Mouse (Mus musculus) midbrain, embryonic 11.5 days (tissue): Measurements from ENCODE around the gene Cyp2d9. TPM values are rescaled to one million over a fixed set of nuclear protein-coding genes. Genes with fewer than 3 reads are reported as not detected.
"Not testable (repeated sequence)": the region's sequence is repeated elsewhere in the genome, so short reads cannot be mapped to it uniquely, and the experiment has no call there.

Experiments
- ATAC-seq: fragments of 200-750 bp; cut with Nextera tagmentation; 2 replicates; pipeline ENCODE4 v1.8.0; 2017; ENCODE audit warnings: moderate TSS enrichment, moderate library complexity; ENCODE audit not compliant: low FRiP score
- DNase-seq: peaks from one replicate; pipeline ENCODE4 v3.0.0; 2015; ENCODE audit warnings: low spot score; ENCODE audit errors: missing footprints
- H3K27ac ChIP-seq: fragments of 300-500 bp; sonication (generic); 2 replicates; pipeline ENCODE4 v1.5.1; 2014; ENCODE audit warnings: low read depth, low read length
- H3K27me3 ChIP-seq: fragments of 300-500 bp; sonication (generic); 2 replicates; pipeline ENCODE4 v1.6.1; 2014; ENCODE audit warnings: mild to moderate bottlenecking, low read length, moderate library complexity, mixed read lengths; ENCODE audit not compliant: control insufficient read depth, insufficient read depth
- H3K36me3 ChIP-seq: fragments of 300-500 bp; sonication (generic); 2 replicates; pipeline ENCODE4 v1.6.1; 2014; ENCODE audit warnings: mild to moderate bottlenecking, low read length, moderate library complexity, mixed read lengths; ENCODE audit not compliant: control insufficient read depth, insufficient read depth
- H3K4me1 ChIP-seq: fragments of 300-500 bp; sonication (generic); 2 replicates; pipeline ENCODE4 v1.6.1; 2014; ENCODE audit warnings: low read length; ENCODE audit not compliant: control insufficient read depth, insufficient read depth
- H3K4me2 ChIP-seq: fragments of 300-500 bp; sonication (generic); 2 replicates; pipeline ENCODE4 v1.6.1; 2014; ENCODE audit warnings: mild to moderate bottlenecking, moderate library complexity
- H3K4me3 ChIP-seq: fragments of 300-500 bp; sonication (generic); 2 replicates; pipeline ENCODE4 v1.5.1; 2014; ENCODE audit warnings: low read depth, low read length
- H3K9ac ChIP-seq: fragments of 300-500 bp; sonication (generic); 2 replicates; pipeline ENCODE4 v1.6.1; 2014; ENCODE audit warnings: low read length
- H3K9me3 ChIP-seq: fragments of 300-500 bp; sonication (generic); 2 replicates; pipeline ENCODE4 v1.6.1; 2016; ENCODE audit warnings: low read length; ENCODE audit not compliant: control insufficient read depth
- WGBS: fragments of 180-500 bp; shearing (Covaris S2); extraction: QIAGEN DNeasy Blood & Tissue Kit; methylation state at CpG from one replicate; pipeline ENCODE4 v1.1.7; 2014; 5-methylcytosine and 5-hydroxymethylcytosine counted together
- polyA plus RNA-seq: library from polyadenylated mRNA; unstranded; fragments of >200 nt; fragmentation: Nextera tagmentation; extraction: Ambion mirVana; gene quantifications from 2 replicates; pipeline ENCODE4 v1.2.1, GENCODE M21; 2014

Gene Cyp2d9
- polyA plus RNA-seq, 1 experiment from 2014 or later: not detected

DNA sequence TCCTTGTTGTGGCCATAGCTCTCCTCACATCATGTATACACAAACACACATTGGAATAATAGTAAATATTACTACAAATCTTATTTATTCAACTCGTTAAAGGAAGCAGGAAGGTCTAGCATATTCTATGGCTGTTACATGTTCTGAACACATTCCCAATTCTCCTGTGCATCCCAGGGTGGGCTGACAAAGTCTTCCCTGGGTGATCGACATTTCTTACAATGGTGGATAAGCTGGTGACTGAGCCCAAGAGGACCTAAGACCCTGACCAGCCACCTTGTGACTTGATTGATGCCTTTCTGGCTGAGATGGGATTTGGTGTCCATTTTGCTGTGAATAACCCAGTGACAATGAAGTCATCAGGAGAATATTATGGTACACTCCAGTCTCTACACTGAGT, 2.4 kb downstream of the Cyp2d9 start:
- no peaks in the 10 kb centered on the region for H3K4me1 ChIP-seq
- no peak overlapping the region for H3K9ac ChIP-seq
- no peaks in the 10 kb centered on the region; the same call in 1 of the 2 replicates for H3K9me3 ChIP-seq
- H3K4me2 ChIP-seq: no peak overlapping the region
- DNase-seq (no peak), ATAC-seq (no peak)
- H3K27ac ChIP-seq: no peak overlapping the region
- no peaks in the 10 kb centered on the region for H3K27me3 ChIP-seq
- WGBS: 82% methylated on average over 2 of the region's 2 CpGs
- no peak overlapping the region for H3K4me3 ChIP-seq
- no peaks in the 10 kb centered on the region for H3K36me3 ChIP-seq

DNA sequence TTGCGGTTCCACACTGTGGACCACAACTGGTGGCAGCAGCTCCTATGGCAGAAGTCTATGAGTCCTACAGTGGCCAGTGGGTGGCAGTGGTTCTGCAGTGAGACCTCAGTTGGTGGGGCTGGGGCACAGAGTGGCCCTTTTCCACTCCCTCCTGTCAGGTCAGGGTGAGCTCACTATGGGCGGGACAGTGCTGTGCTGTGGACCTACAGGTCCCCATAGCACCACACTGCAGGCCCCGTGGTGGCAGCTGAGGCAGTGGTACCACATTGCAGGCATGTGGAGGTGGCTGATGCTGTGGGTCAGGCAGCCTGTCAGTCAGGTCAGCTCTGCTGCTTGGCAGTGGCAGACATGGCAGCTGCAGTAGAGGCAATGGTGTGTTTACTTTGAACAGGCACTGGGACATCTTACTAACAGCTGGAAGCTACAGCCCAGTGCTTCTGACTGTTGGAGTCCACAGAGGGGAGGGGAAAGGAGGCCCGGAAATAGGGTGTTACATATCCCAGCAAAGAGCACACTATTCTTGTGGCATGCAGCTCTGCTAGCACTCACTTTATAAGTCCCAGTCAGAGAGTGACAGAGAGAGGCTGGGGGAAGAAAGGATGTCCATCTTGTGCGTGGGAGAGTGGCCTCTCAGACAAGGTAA, 4.9 kb downstream of the Cyp2d9 start:
- ATAC-seq (no peak), DNase-seq (no peak)
- WGBS: 67% methylated on average over 5 of the region's 5 CpGs
- Histone ChIP-seq H3K9me3 (no peaks in the 10 kb centered on the region; the same call in 1 of the 2 replicates), H3K4me2 (no peak overlapping the region), H3K27ac (no peak overlapping the region), H3K9ac (no peak overlapping the region), H3K4me3 (no peak overlapping the region), H3K36me3 (no peaks in the 10 kb centered on the region), H3K4me1 (no peaks in the 10 kb centered on the region), H3K27me3 (no peaks in the 10 kb centered on the region)

- WGBS: 90% methylated on average over 3 of the region's 3 CpGs
- Histone ChIP-seq H3K27ac (no peak overlapping the region), H3K9me3 (no peaks in the 10 kb centered on the region), H3K36me3 (no peaks in the 10 kb centered on the region), H3K4me3 (no peak overlapping the region), H3K4me1 (no peaks in the 10 kb centered on the region), H3K27me3 (no peaks in the 10 kb centered on the region), H3K9ac (no peak overlapping the region), H3K4me2 (no peak overlapping the region)
- ATAC-seq: no peak
- no peak for DNase-seq
Measured at GRCm38 (mm10) chr15:82443658-82444057, 10.4 kb downstream of the Cyp2d9 start.

DNA sequence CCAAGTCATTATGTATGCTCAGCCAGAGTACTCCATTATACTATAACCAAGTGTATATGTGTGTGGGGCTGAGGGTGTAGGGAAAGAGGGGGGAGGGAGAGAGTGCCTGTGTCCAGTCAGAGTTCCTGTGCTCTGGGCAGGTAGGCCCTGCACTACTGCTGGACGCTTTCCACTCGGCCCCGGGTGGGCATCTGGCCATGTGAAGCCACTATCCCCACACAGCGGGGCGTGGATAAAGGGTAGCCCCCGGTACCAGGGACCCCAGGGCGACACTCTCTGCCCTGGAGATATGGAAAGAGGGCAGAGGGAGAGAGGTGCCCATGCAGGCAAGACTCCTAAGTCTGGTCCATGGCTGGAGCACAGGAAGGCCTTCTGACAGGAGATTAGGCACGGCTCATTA, 12.0 kb downstream of the Cyp2d9 start:
- H3K4me1 ChIP-seq: no peaks in the 10 kb centered on the region
- no peak overlapping the region for H3K27ac ChIP-seq
- H3K27me3 ChIP-seq: no peaks in the 10 kb centered on the region
- H3K4me3 ChIP-seq: no peak overlapping the region
- H3K36me3 ChIP-seq: no peaks in the 10 kb centered on the region
- no peak overlapping the region for H3K9ac ChIP-seq
- ATAC-seq: no peak
- no peaks in the 10 kb centered on the region for H3K9me3 ChIP-seq
- DNase-seq: no peak
- WGBS: 65% methylated on average over 8 of the region's 8 CpGs
- H3K4me2 ChIP-seq: no peak overlapping the region

- 76% methylated on average over 2 of the region's 2 CpGs for WGBS
- H3K27me3 ChIP-seq, H3K4me2 ChIP-seq, H3K36me3 ChIP-seq, H3K4me1 ChIP-seq, H3K9me3 ChIP-seq, ATAC-seq, H3K9ac ChIP-seq, DNase-seq, H3K27ac ChIP-seq, H3K4me3 ChIP-seq: not testable (repeated sequence)
Measured at GRCm38 (mm10) chr15:82450045-82450444, 16.8 kb downstream of the Cyp2d9 start.

- not testable (repeated sequence) for DNase-seq
Measured at GRCm38 (mm10) chr15:82452133-82452532, 18.9 kb downstream of the Cyp2d9 start.

GRCm38 (mm10) chr15:82453501-82453900, 20.3 kb downstream of the Cyp2d9 start:
- WGBS: 85% methylated on average over 6 of the region's 6 CpGs
- not testable (repeated sequence) for H3K4me2 ChIP-seq, H3K27me3 ChIP-seq, ATAC-seq, H3K9ac ChIP-seq, H3K36me3 ChIP-seq, H3K27ac ChIP-seq, H3K4me3 ChIP-seq, DNase-seq, H3K4me1 ChIP-seq, H3K9me3 ChIP-seq

More at GRCm38 (mm10) chr15:82452133-82452532, 18.9 kb downstream of the Cyp2d9 start:
- not testable (repeated sequence) for H3K4me1 ChIP-seq, H3K27ac ChIP-seq, H3K36me3 ChIP-seq, H3K27me3 ChIP-seq, H3K9me3 ChIP-seq, H3K4me2 ChIP-seq, H3K4me3 ChIP-seq, ATAC-seq, H3K9ac ChIP-seq
- WGBS: 64% methylated on average over 1 of the region's 1 CpGs

DNA sequence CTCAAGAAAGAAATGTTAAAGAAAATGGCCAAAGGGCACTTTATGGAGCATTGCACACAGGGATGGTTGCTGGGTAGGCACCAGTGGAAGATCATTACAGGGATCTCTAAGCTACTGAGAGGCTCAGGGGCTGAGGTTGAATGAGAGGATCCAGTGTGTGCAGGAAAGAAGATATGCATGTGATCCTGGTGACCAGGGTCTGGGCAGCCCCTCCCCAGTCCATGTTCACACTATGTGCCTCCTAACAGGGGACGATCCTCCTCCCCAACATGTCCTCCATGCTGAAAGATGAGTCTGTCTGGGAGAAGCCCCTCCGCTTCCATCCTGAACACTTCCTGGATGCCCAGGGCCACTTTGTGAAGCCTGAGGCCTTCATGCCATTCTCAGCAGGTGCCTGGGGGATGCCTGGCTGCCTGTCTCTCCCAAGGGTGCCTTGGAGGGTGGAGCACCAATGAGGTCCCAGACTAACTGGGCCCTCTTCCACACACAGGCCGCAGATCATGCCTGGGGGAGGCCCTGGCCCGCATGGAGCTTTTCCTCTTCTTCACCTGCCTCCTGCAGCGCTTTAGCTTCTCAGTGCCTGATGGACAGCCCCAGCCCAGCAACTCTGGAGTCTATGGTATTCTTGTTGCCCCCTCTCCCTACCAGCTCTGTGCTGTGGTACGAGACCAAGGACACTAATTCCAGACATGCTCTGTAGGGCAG, 23.0 kb downstream of the Cyp2d9 start:
- not testable (repeated sequence) for H3K4me1 ChIP-seq, H3K4me3 ChIP-seq, H3K27me3 ChIP-seq, DNase-seq, H3K9me3 ChIP-seq, H3K4me2 ChIP-seq, H3K36me3 ChIP-seq, H3K9ac ChIP-seq, H3K27ac ChIP-seq, ATAC-seq
- 89% methylated on average over 6 of the region's 6 CpGs for WGBS
